ENCODE assay signal across 10 mouse cellular contexts in the genomic region with DNA sequence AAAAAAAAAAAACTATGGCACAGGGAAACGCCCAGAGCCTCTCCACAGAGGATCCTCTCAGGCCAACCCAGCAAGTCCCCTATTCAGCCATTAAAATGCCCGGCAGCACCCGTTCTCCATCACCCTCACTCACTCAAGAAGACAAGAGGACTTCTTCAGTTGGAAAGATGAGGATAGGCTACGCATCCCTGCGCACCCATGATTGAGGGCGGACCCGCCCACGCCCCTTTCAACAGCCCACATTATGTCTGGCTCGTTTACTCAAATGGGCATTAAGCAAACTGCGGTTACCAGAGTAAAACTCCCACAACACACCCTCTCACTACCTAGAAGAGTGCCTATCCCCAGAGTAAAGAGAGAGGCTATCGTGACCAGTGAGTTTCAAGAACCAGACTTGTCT. TPM values are rescaled to one million over a fixed set of nuclear protein-coding genes. Genes with fewer than 3 reads are reported as not detected.
DNase-seq lines count a peak whose midpoint lies in the region; ATAC-seq and TF ChIP-seq lines count a peak whose summit lies in the region.
"Had no signal": no experiment of that assay in that cellular context is flagged by ENCODE, and none has a peak within 500 bp of the region (broad histone marks: within the 10 kb centered on the region; RNA-seq: fewer than 3 reads in every experiment).

No protein-coding gene starts in this region.

- peaks cover 8% of the 10 kb centered on the region; the same call in 1 of the 2 replicates for H3K4me1 ChIP-seq in kidney, embryonic 16.5 days (ENCODE audit: insufficient read depth, low read length)
- peaks cover 2% of the 10 kb centered on the region; the same call in 1 of the 2 replicates for H3K4me1 ChIP-seq in embryonic facial prominence, embryonic 11.5 days (ENCODE audit: control insufficient read depth, insufficient read depth, low read length)
- peaks cover 15% of the 10 kb centered on the region for H3K4me1 ChIP-seq in hindbrain, embryonic 10.5 days (replicated peaks)
- H3K4me1 ChIP-seq in midbrain, embryonic 13.5 days (replicated peaks), result peaks cover 15% of the 10 kb centered on the region
- H3K4me1 ChIP-seq in liver, postnatal 0 days (ENCODE audit: insufficient read depth), result no peaks in the 10 kb centered on the region

- no peak overlapping the region for H3K27ac ChIP-seq in kidney, embryonic 16.5 days (ENCODE audit: low read length)
- no peak overlapping the region for H3K27ac ChIP-seq in embryonic facial prominence, embryonic 11.5 days (replicated peaks; ENCODE audit: low read depth, low read length)
- H3K27ac ChIP-seq in hindbrain, embryonic 10.5 days, result no peak overlapping the region
- no peak overlapping the region for H3K27ac ChIP-seq in midbrain, embryonic 13.5 days
- no peak overlapping the region for H3K27ac ChIP-seq in liver, postnatal 0 days (ENCODE audit: low read depth)

- H3K9ac ChIP-seq in kidney, embryonic 16.5 days (replicated peaks; ENCODE audit: low read length), result no peak overlapping the region
- H3K9ac ChIP-seq in embryonic facial prominence, embryonic 11.5 days (replicated peaks; ENCODE audit: low read length), result no peak overlapping the region
- H3K9ac ChIP-seq in midbrain, embryonic 13.5 days (replicated peaks), result no peak overlapping the region
- H3K9ac ChIP-seq in liver, postnatal 0 days (replicated peaks), result no peak overlapping the region

- TF ChIP-seq EP300 in liver, postnatal 0 days (IDR thresholded peaks at IDR 0.05; ENCODE audit: low read depth), result no peak

- 26% methylated on average over 11 of the region's 11 CpGs for WGBS in kidney, embryonic 16.5 days
- WGBS in embryonic facial prominence, embryonic 11.5 days, result 47% methylated on average over 11 of the region's 11 CpGs
- 41% methylated on average over 11 of the region's 11 CpGs for WGBS in hindbrain, embryonic 10.5 days
- WGBS in midbrain, embryonic 13.5 days, result 33% methylated on average over 10 of the region's 11 CpGs
- WGBS in liver, postnatal 0 days (ENCODE audit: insufficient replicate concordance), result 45% methylated on average over 11 of the region's 11 CpGs

- TF ChIP-seq CTCF in liver, postnatal 0 days (IDR thresholded peaks at IDR 0.05; ENCODE audit: low read depth), result no peak

- peak overlapping the region; percentile 96 for H3K4me2 ChIP-seq in kidney, embryonic 16.5 days (replicated peaks; ENCODE audit: low read depth, low read length)
- peak overlapping the region; percentile 94; the same call in 1 of the 2 replicates for H3K4me2 ChIP-seq in embryonic facial prominence, embryonic 11.5 days (ENCODE audit: low read depth, low read length)
- H3K4me2 ChIP-seq in midbrain, embryonic 13.5 days (replicated peaks), result peak overlapping the region; percentile 94
- H3K4me2 ChIP-seq in liver, postnatal 0 days (ENCODE audit: low read depth, low read length), result no peak overlapping the region

- no peak for DNase-seq in kidney, postnatal 36 days
- no peak for DNase-seq in embryonic facial prominence, embryonic 11.5 days (ENCODE audit: low spot score)
- peak; percentile 13 for DNase-seq in hindbrain, embryonic 10.5 days (ENCODE audit: low spot score)
- no peak for DNase-seq in liver, postnatal 0 days
- no peak for DNase-seq in cerebellum, adult 9-10 months
- no peak for DNase-seq in spleen, postnatal 10 days (ENCODE audit: low spot score in 2 of 2)

- no peaks in the 10 kb centered on the region for H3K9me3 ChIP-seq in kidney, embryonic 16.5 days (ENCODE audit: low read length)
- H3K9me3 ChIP-seq in embryonic facial prominence, embryonic 11.5 days (replicated peaks; ENCODE audit: control insufficient read depth, low read length), result no peaks in the 10 kb centered on the region
- H3K9me3 ChIP-seq in hindbrain, embryonic 10.5 days, result no peaks in the 10 kb centered on the region
- peaks cover 5% of the 10 kb centered on the region; the same call in 1 of the 2 replicates for H3K9me3 ChIP-seq in midbrain, embryonic 13.5 days
- H3K9me3 ChIP-seq in liver, postnatal 0 days (ENCODE audit: low read length), result no peaks in the 10 kb centered on the region

- H3K27me3 ChIP-seq in kidney, embryonic 16.5 days (ENCODE audit: insufficient read depth, low read length), result peaks cover 21% of the 10 kb centered on the region
- peaks cover 7% of the 10 kb centered on the region for H3K27me3 ChIP-seq in embryonic facial prominence, embryonic 11.5 days (ENCODE audit: control insufficient read depth, insufficient read depth, low read length)
- peaks cover 22% of the 10 kb centered on the region; the same call in 1 of the 2 replicates for H3K27me3 ChIP-seq in hindbrain, embryonic 10.5 days (ENCODE audit: insufficient read depth, poor library complexity, severe bottlenecking)
- H3K27me3 ChIP-seq in midbrain, embryonic 13.5 days, result peaks cover 20% of the 10 kb centered on the region
- peaks cover 15% of the 10 kb centered on the region for H3K27me3 ChIP-seq in liver, postnatal 0 days (ENCODE audit: insufficient read depth, low read length)

- 0 out of 2 replicates have a peak, but pooled peaks have one; percentile 27 for ATAC-seq in kidney, embryonic 16.5 days (ENCODE audit: low FRiP score, low TSS enrichment)
- 0 out of 2 replicates have a peak, but pooled peaks have one; percentile 40 for ATAC-seq in embryonic facial prominence, embryonic 11.5 days (replicated peaks; ENCODE audit: insufficient number of reproducible peaks, low FRiP score, low TSS enrichment, low read depth)
- 0 out of 2 replicates have a peak, but pooled peaks have one; percentile 17 for ATAC-seq in midbrain, embryonic 13.5 days
- ATAC-seq in liver, postnatal 0 days, result no peak

- peak overlapping the region; percentile 49 for H3K4me3 ChIP-seq in kidney, embryonic 16.5 days (ENCODE audit: low read length)
- no peak overlapping the region for H3K4me3 ChIP-seq in embryonic facial prominence, embryonic 11.5 days (ENCODE audit: low read depth, low read length)
- H3K4me3 ChIP-seq in hindbrain, embryonic 10.5 days, result peak overlapping the region; percentile 66
- H3K4me3 ChIP-seq in midbrain, embryonic 13.5 days (replicated peaks), result peak overlapping the region; percentile 48
- no peak overlapping the region for H3K4me3 ChIP-seq in liver, postnatal 0 days (ENCODE audit: low read depth, low read length)
- H3K4me3 ChIP-seq: myocyte had no signal

- no peaks in the 10 kb centered on the region for H3K36me3 ChIP-seq in kidney, embryonic 16.5 days (ENCODE audit: insufficient read depth, low read length)
- H3K36me3 ChIP-seq in embryonic facial prominence, embryonic 11.5 days (replicated peaks; ENCODE audit: control insufficient read depth, insufficient read depth, low read depth, low read length), result no peaks in the 10 kb centered on the region
- H3K36me3 ChIP-seq in hindbrain, embryonic 10.5 days, result no peaks in the 10 kb centered on the region
- no peaks in the 10 kb centered on the region for H3K36me3 ChIP-seq in midbrain, embryonic 13.5 days
- H3K36me3 ChIP-seq in liver, postnatal 0 days (replicated peaks; ENCODE audit: insufficient read depth, low read length), result no peaks in the 10 kb centered on the region

RNA-seq across cellular contexts. Expression of gene Shc3, which starts 26.2 kb away (rescaled TPM):
- 0.14 and 0.31 TPM in 2 replicates for polyA plus RNA-seq in kidney, embryonic 16.5 days (2015; fragmentation: Nextera tagmentation; extraction: Ambion mirVana)
- 1.9 and 2.5 TPM in 2 replicates for polyA plus RNA-seq in embryonic facial prominence, embryonic 11.5 days (2014; fragmentation: Nextera tagmentation; extraction: Ambion mirVana)
- 1.9 and 3.2 TPM in 2 replicates for polyA plus RNA-seq in hindbrain, embryonic 10.5 days (2016; fragmentation: Nextera tagmentation; extraction: Ambion mirVana)
- polyA plus RNA-seq in midbrain, embryonic 13.5 days (2015; fragmentation: Nextera tagmentation; extraction: Ambion mirVana), result 3.2 and 4.1 TPM in 2 replicates
- polyA plus RNA-seq in liver, postnatal 0 days (2015; fragmentation: Nextera tagmentation; extraction: Ambion mirVana), result 0.07 TPM in 1 of 2 replicates, not detected in the other
- polyA plus RNA-seq: liver, adult 2 months had no signal

RNA-seq across cellular contexts. Expression of gene Cks2, which starts 49.6 kb away (rescaled TPM):
- polyA plus RNA-seq in kidney, embryonic 16.5 days (2015; fragmentation: Nextera tagmentation; extraction: Ambion mirVana), result 348 and 370 TPM in 2 replicates
- 407 and 422 TPM in 2 replicates for polyA plus RNA-seq in embryonic facial prominence, embryonic 11.5 days (2014; fragmentation: Nextera tagmentation; extraction: Ambion mirVana)
- polyA plus RNA-seq in hindbrain, embryonic 10.5 days (2016; fragmentation: Nextera tagmentation; extraction: Ambion mirVana), result 329 and 366 TPM in 2 replicates
- polyA plus RNA-seq in midbrain, embryonic 13.5 days (2015; fragmentation: Nextera tagmentation; extraction: Ambion mirVana), result 131 and 134 TPM in 2 replicates
- polyA plus RNA-seq in liver, postnatal 0 days (2015; fragmentation: Nextera tagmentation; extraction: Ambion mirVana), result 278 and 292 TPM in 2 replicates

RNA-seq across cellular contexts. Expression of gene Secisbp2, which starts 56.1 kb away (rescaled TPM):
- polyA plus RNA-seq in kidney, embryonic 16.5 days (2015; fragmentation: Nextera tagmentation; extraction: Ambion mirVana), result 32.9 and 37.1 TPM in 2 replicates
- polyA plus RNA-seq in embryonic facial prominence, embryonic 11.5 days (2014; fragmentation: Nextera tagmentation; extraction: Ambion mirVana), result 18.3 and 18.6 TPM in 2 replicates
- polyA plus RNA-seq in hindbrain, embryonic 10.5 days (2016; fragmentation: Nextera tagmentation; extraction: Ambion mirVana), result 27.4 and 31.6 TPM in 2 replicates
- 35.3 and 41.1 TPM in 2 replicates for polyA plus RNA-seq in midbrain, embryonic 13.5 days (2015; fragmentation: Nextera tagmentation; extraction: Ambion mirVana)
- 11.1 and 12.2 TPM in 2 replicates for polyA plus RNA-seq in liver, postnatal 0 days (2015; fragmentation: Nextera tagmentation; extraction: Ambion mirVana)

Comparison
In these comparisons a context has a peak if more than half of its experiments do, and no peak if none do; other contexts are left out.
1. H3K4me3 ChIP-seq: peak in kidney, embryonic 16.5 days (single experiment), hindbrain, embryonic 10.5 days (single experiment) and midbrain, embryonic 13.5 days (single experiment); none in embryonic facial prominence, embryonic 11.5 days (single experiment) and liver, postnatal 0 days (single experiment).